Mouse (Mus musculus) lung, adult 18-20 months (tissue): ENCODE measurements around the gene Lgals1.

Experiments
- DNase-seq, 2 experiments: peaks; one replicate each; pipeline ENCODE4 v3.0.0; 2022; ENCODE audit warnings: mixed read lengths in 2 of 2

The Lgals1 gene

GRCm38 (mm10) chr15:78912040-78912439, 14.5 kb upstream of the Lgals1 start:
- peak in 1 of 2 experiments; percentile 41 for DNase-seq

GRCm38 (mm10) chr15:78913632-78914090, 12.9 kb upstream of the Lgals1 start, which contains the start of gene Pdxp:
Gene Pdxp, plus strand, starts transcription at chr15:78913919.
- peak; percentile 92 to 93 for DNase-seq

DNA sequence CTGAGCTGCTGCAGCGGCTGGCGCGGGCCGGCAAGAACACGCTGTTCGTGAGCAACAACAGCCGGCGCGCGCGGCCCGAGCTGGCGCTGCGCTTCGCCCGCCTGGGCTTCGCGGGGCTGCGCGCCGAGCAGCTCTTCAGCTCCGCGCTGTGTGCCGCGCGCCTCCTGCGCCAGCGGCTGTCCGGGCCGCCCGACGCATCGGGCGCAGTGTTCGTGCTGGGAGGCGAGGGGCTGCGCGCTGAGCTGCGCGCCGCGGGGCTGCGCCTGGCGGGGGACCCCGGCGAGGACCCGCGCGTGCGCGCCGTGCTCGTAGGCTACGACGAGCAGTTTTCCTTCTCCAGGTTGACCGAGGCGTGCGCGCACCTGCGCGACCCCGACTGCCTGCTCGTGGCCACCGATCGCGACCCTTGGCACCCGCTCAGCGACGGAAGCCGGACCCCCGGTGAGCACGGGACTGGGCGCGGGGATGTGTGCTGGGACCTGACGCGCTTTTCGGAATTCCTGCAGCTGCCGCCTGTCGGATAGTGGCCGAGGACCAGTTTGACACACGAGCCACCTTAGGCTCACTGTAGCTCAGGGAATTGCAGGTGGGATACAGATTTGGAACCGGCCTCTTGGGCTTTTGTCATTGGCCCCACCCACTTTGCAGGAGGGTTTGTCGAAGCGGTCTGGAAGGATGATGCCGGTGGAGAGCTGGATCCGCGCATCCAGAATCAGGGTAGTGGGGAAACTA, 12.3 kb upstream of the Lgals1 start:
- DNase-seq, result no peak

DNA sequence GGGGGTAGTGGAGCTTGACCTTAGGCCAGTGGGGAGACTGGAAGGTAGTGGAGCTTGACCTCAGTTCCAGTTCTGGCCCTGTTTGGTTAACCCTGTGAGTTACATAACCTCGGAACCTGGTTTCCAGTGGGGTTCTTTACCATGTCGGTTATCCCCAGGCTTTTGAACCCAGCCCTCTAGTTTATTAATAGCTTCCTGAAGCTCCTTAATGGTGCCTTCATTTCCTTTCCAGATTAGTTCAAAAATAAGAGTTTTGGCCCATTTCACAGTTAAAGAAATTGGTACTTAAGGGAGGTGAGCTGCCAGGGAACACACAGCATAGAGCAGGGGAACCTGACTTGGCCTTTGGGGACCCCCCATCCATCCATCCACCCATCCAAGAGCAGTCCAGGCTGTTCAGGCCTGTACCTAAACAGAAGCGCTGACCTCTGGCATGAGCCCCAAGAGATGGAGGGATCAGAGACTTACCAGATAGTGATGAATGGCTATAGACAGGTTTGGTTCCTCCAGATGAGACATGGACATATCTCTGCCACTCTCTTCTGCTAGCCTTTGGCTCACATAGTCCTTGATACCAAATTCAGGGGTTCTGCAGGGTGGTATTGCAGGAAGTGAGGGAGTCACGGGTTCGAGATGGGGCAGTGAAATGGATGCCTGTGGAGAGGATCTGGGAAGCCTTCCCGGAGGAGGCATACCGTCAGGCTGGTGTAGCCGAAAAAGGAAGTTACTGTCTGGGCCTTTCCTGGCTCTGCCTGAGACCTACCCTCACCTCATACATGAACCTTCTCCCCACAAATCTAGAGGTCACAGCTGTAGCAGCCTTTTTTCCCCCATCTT, 11.5 kb upstream of the Lgals1 start:
- no peak for DNase-seq

- DNase-seq, result peak; percentile 64
Observed at GRCm38 (mm10) chr15:78915660-78916017, 10.9 kb upstream of the Lgals1 start.

DNA sequence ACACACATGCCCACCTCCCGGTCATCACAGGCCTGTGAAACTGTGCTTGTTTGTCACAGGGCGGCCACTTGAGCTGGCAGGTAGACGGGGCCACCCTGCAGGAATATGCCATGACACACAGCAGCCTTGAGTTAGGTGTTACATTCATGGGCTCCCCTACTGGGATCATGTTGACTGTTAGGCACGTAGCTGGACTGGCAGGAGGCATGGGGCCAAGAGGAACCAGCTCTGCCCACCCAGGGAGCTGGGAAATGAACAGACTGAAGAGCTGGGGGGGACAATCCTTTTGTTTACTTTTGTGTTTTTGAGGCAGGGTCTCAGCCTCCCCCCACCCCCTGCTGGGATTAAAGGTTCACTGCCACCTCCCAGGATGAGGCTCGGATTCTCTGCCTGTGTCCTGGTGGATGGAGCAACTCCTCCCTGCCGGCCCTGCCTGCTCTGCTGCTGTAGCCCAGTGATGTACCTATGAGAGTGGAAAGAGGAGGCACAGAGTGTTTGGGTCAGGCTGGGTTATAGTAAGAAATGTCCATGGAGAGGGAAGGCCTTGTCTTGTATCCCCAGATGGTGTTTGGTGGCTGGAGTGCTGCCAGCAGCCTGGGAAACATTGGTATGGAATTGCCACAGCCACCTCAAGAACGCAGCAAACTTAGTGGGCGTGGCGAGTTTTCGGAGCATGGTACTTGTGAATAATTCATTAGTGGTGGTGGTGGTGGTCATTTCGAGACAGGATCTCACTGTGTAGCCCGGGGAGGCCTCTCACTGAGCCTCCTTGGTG, 10.3 kb upstream of the Lgals1 start:
- DNase-seq, result no peak

DNA sequence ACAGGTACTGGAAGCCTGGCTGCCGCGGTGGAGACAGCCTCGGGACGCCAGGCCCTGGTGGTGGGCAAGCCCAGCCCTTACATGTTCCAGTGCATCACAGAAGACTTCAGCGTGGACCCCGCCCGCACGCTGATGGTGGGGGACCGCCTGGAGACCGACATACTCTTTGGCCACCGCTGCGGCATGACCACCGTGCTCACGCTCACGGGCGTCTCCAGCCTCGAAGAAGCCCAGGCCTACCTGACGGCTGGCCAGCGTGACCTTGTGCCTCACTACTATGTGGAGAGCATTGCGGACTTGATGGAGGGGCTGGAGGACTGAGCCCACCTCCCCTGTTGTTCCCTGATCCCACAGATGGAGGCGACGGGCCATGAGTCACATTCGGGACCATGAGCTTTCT, 8.4 kb upstream of the Lgals1 start:
- no peak for DNase-seq

DNA sequence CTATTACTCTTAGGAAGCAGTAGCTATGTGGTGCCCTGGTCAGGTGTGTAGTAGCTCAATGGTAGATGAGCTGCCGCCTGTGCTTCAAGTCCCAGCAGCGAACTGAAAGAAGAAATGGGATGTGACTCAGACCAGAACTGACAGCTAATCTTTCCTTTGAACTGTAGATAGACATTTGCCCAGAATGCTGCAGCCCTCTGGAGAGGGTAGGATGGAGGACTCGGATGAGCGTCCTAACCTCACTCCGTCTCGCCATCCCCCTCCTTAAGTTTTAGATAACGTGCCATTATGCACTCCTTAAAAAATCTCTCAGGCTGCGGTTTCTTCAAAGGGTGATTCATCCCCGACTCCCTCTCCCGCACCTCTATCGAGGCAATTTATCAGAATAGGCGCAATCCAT, 6.6 kb upstream of the Lgals1 start:
- DNase-seq, result no peak

- no peak for DNase-seq
Observed at GRCm38 (mm10) chr15:78922700-78923099, 3.8 kb upstream of the Lgals1 start.

GRCm38 (mm10) chr15:78923585-78923984, 2.9 kb upstream of the Lgals1 start:
- DNase-seq, result no peak

GRCm38 (mm10) chr15:78925129-78925528, 1.4 kb upstream of the Lgals1 start:
- DNase-seq, result no peak

DNA sequence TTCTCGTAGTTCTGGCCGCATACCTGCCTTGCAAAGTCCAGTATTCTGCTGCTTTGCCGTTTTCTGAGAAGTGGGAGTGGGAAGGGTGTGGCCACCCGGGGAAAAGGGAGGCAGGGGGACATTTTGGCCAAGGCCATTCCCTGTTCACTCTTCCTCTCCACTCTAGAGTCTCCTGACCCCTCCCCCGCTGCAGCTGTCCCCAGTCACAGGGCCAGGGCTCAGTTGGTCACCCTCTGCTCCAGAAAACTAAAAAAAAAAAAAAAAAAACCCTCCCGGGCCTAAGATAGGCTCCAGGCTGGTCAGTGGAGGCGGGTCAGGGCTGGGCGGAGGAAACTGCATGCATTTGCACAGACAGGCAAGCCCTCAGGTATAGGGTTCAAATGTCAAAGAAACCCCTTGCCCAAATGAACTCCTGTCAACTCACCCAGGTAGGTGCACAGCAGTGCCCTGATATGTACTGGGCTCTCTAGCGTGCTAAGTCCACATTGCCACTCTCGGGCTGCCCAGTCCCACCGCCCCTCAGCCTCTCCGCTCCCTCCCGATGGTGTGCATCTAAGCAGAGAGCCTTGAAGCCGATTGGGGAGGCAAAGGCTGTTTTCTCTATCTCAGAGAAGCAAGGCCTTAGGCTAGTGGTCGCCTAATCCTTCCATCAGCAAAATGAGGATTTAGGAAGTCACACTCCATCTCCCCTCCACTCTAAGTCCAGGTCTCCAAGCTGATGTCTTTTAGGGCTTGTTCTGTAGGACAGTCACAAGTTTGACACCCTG, 679 bp downstream of the Lgals1 start:
- DNase-seq, result peak; percentile 33 to 43

DNA sequence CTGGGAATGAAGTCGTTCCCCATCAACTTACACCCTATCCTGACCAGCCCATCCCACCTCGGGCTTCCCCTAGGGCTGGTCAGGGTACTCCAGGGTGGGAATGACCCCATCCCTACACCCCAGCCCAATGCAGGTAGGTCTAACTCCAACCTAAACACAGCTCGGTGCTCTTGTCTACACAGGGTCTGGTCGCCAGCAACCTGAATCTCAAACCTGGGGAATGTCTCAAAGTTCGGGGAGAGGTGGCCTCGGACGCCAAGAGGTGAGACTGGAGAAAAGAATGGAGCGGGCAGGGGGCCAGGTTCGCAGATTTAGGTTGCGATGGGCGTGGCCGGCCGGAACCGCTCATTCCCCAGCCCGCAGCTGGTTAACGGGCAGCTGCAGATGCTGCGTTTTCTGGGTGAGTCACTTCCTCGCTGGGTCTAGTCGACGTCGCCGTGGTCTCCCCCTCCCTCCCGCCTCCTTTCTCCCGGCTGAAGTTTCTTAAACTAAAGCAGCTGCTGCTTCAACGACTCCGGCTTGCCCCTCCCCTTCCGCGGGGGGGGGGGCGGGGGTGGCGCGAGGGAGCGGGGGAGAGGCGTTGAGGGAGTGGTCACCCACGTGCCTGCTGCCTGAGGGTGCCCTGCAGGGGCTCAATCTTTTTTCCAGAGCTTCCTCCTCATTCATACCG, 1.4 kb downstream of the Lgals1 start:
- DNase-seq, result peak; percentile 78 to 85

- no peak for DNase-seq
Observed at GRCm38 (mm10) chr15:78928539-78928938, 2.0 kb downstream of the Lgals1 start.

DNA sequence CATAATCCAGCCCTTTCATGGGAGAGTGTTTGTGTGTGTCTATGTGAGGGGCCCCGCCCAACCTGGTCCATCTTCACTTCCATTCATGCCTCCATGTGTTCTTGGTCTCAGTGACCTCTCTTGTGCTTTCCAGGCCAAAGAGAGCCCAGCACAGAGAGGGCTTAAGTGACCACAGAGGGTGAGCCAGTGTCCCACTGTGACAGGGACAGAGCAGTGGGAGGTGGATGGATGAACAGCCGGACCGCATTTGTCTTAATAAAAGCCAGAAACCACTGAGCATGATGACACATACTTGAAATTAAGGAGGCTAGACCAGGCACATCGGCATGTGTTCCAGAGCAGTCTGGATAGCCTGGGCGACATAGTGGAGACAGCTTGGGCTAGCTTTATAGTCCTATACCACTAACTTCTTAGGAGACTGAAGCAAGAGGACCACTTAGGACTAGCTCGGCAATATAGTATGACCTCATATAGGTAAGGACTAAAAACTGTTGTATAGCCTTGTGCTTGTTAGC, 3.7 kb downstream of the Lgals1 start:
- DNase-seq, result no peak

DNA sequence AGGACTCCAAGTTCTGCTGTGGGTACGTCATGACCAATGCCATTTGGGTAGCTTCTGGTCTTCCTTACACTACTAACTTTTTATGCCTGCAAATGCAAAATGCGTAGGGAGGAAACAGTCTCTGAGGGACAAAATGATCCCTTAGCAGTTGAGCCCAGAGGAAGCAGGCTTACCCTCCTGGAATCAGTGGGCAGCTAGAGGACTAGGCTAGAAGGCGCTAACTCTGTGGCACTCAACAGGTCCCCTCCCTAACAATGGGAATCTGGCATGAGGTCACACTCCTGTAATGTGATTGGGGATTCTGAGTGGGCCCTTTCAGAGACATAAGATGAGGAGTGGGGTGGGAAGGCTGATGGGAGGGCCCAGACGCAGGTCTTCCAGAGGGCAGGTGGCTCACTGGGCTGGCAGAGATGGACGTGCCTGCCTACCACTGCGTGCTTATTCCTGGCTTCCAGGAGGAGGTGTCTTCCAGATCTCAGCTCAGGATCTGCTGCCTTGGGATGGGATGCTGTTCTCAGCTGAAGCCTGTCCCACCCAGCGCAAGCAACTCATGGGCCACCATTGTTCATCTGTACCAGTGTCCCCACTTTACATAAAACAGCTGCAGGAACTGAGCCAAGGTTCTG, 4.4 kb downstream of the Lgals1 start:
- DNase-seq, result no peak

DNA sequence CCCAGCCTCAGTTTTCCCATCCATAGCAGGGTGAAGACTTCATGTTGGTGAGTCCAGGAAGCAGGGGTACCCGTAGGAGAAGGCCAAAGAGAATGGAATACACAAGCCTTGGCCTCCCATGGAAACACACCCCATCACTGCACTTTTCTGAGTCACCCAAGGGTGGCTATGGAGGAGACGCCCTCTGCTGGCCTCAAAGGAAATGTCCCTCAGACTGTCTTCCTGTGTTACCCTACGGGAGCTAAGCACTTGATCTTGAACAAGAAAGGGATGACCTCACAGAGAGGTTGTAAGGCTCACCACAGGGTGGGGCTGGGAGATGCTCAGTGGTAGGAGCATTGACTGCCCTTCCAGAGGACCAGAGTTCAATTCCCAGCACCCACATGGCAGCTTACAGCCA, 5.1 kb downstream of the Lgals1 start:
- DNase-seq, result peak; percentile 56 to 60

GRCm38 (mm10) chr15:78934784-78935320, 8.3 kb downstream of the Lgals1 start, which contains the start of gene Nol12:
Gene Nol12, plus strand, starts transcription at chr15:78934933.
- peak; percentile 84 to 85 for DNase-seq

DNA sequence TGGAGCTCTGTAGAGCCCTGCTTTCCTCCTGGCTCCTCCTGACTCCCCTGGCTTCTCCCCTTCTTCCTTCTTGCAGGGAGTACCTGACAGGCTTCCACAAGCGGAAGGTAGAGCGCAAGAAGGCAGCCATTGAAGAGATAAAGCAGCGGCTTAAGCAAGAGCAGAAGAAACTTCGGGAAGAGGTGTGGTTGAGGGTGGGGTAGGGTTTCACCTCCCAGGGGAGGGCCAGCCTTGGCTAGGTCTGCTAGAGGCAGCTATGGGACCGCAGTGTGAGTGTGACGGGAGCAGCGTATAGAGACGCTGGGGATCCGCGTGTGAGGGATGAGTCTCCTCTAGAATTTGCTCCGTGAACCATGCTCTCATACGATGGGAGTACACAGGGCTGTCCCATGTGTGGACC, 9.9 kb downstream of the Lgals1 start:
- DNase-seq, result no peak

DNA sequence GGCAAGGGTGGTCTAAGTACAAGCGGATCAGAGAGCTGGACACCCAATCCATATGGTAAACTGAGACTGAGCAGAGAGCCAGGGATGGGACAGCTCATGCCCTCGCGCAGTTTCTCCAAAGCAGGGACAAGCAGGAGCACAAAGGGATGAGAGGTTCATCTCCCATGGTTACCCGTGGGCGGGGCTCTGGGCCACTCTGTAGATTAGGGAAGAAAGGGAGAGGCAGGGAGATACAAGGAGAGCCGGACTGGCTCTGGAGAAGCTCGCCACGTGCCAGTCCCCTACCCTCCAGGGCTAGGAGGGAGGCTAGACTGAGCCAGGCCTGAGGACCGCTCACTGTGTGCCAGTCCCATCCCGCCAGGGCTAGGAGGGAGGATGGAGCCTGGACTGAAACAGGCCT, 10.8 kb downstream of the Lgals1 start:
- DNase-seq, result no peak

DNA sequence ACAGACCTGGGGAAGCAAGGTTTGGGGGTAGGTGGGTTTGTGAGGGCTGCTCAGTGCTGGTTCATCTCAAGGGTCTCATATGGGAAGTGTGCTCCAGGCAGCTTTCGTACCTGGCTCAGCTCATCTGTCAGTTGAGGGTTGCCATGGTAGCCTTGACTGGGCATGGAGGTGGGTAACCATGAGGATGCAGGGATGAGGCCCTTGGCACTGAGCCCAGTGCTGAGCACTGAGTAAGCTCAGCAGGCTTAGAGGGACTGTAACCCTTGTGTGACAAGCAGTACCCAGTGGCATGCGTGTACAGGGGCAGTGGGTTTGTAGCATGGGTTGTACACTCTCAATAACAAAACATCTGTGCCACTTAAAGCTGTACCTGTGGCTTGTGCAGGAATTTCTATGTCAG, 11.4 kb downstream of the Lgals1 start:
- DNase-seq, result no peak
